Mouse (Mus musculus): ENCODE data around the gene BC004004. TPM values are rescaled to one million over a fixed set of nuclear protein-coding genes. Genes with fewer than 3 reads are reported as not detected.
"Not testable (repeated sequence)": the region's sequence is repeated elsewhere in the genome, so short reads cannot be mapped to it uniquely, and the experiment has no call there.

Gene BC004004
- total RNA-seq, 2 experiments from 2014 or later = 86.2 to 93.7 TPM

GRCm38 (mm10) chr17:29316891-29317290 lies 48.3 kb downstream of the BC004004 start:
- no peak for DNase-seq (ENCODE audit: low spot score in 2 of 2)
- intact Hi-C loops (cut with DNase I) = no loop called here

- DNase-seq (ENCODE audit: low spot score in 2 of 2); intact Hi-C loops (cut with DNase I): not testable (repeated sequence)
Observed at GRCm38 (mm10) chr17:29317380-29317779, 48.8 kb downstream of the BC004004 start, which contains the start of gene Pi16. Pi16 (plus strand) TSS chr17:29317680.

GRCm38 (mm10) chr17:29318731-29319250 lies 50.2 kb downstream of the BC004004 start:
- intact Hi-C loops (cut with DNase I) = no loop called here
- DNase-seq (ENCODE audit: low spot score in 2 of 2) = no peak

GRCm38 (mm10) chr17:29319476-29319875 lies 50.9 kb downstream of the BC004004 start:
- no peak for DNase-seq (ENCODE audit: low spot score in 2 of 2)
- intact Hi-C loops (cut with DNase I) = no loop called here

GRCm38 (mm10) chr17:29319881-29320639 lies 51.5 kb downstream of the BC004004 start:
- no peak for DNase-seq (ENCODE audit: low spot score in 2 of 2)
- intact Hi-C loops (cut with DNase I) = no loop called here

- DNase-seq (ENCODE audit: low spot score in 2 of 2) = no peak
- intact Hi-C loops (cut with DNase I) = no loop called here
Observed at GRCm38 (mm10) chr17:29321765-29322602, 53.4 kb downstream of the BC004004 start.

GRCm38 (mm10) chr17:29322603-29322962 lies 54.0 kb downstream of the BC004004 start:
- intact Hi-C loops (cut with DNase I) = no loop called here
- no peak for DNase-seq (ENCODE audit: low spot score in 2 of 2)

- no peak for DNase-seq (ENCODE audit: low spot score in 2 of 2)
- intact Hi-C loops (cut with DNase I) = no loop called here
Observed at GRCm38 (mm10) chr17:29323625-29324024, 55.0 kb downstream of the BC004004 start.

- intact Hi-C loops (cut with DNase I) = no loop called here
- DNase-seq (ENCODE audit: low spot score in 2 of 2) = no peak
Observed at GRCm38 (mm10) chr17:29325831-29326230, 57.2 kb downstream of the BC004004 start.

GRCm38 (mm10) chr17:29326531-29327529 lies 58.2 kb downstream of the BC004004 start:
- no peak for DNase-seq (ENCODE audit: low spot score in 2 of 2)
- intact Hi-C loops (cut with DNase I) = no loop called here

- no peak for DNase-seq (ENCODE audit: low spot score in 2 of 2)
- intact Hi-C loops (cut with DNase I) = no loop called here
Observed at GRCm38 (mm10) chr17:29327691-29328090, 59.1 kb downstream of the BC004004 start.

- intact Hi-C loops (cut with DNase I) = no loop called here
- DNase-seq (ENCODE audit: low spot score in 2 of 2) = no peak
Observed at GRCm38 (mm10) chr17:29330221-29330620, 61.6 kb downstream of the BC004004 start.

- intact Hi-C loops (cut with DNase I) = no loop called here
- DNase-seq (ENCODE audit: low spot score in 2 of 2) = no peak
Observed at GRCm38 (mm10) chr17:29330671-29331410, 62.3 kb downstream of the BC004004 start.

GRCm38 (mm10) chr17:29332186-29332685 lies 63.6 kb downstream of the BC004004 start:
- intact Hi-C loops (cut with DNase I) = no loop called here
- no peak for DNase-seq (ENCODE audit: low spot score in 2 of 2)

- intact Hi-C loops (cut with DNase I) = no loop called here
- DNase-seq (ENCODE audit: low spot score in 2 of 2) = no peak
Observed at GRCm38 (mm10) chr17:29336266-29336990, 67.8 kb downstream of the BC004004 start.

- intact Hi-C loops (cut with DNase I) = no loop called here
- no peak for DNase-seq (ENCODE audit: low spot score in 2 of 2)
Observed at GRCm38 (mm10) chr17:29337979-29338823, 69.6 kb downstream of the BC004004 start.

- intact Hi-C loops (cut with DNase I) = no loop called here
Observed at GRCm38 (mm10) chr17:29339170-29339768, 70.7 kb downstream of the BC004004 start.

More at GRCm38 (mm10) chr17:29339170-29339768, 70.7 kb downstream of the BC004004 start:
- no peak for DNase-seq (ENCODE audit: low spot score in 2 of 2)
